Mouse (Mus musculus): Measurements from ENCODE around the gene Cd276. TPM values are rescaled to one million over a fixed set of nuclear protein-coding genes. Genes with fewer than 3 reads are reported as not detected.
"Not testable (repeated sequence)": the region's sequence is repeated elsewhere in the genome, so short reads cannot be mapped to it uniquely, and the experiment has no call there.

Gene Cd276
- polyA plus RNA-seq, 1 experiment from 2014 or later = 42.2 TPM

DNA sequence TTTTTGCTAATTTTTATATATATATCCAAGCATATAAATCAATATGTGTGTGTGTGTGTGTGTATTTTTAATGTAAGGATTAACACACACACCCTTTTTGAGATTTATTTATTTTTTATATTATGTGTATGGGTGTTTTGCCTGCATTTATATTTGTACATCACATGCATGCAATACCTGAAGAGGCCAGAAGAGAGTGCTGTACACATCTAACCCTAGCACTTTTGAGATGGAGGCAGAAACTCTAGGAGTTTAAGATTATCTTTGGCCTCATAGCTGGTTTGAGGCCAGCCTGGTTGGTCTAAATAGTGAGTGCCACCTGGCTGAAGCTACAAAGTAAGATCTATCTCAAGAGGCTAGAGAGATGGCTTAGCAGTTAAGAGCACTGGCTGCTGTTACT, 12.4 kb upstream of the Cd276 start:
- Histone ChIP-seq H3K27me3 (replicated peaks) (no peaks in the 10 kb centered on the region), H3K27ac (no peak overlapping the region), H3K9ac (no peak overlapping the region), H3K4me1 (no peaks in the 10 kb centered on the region), H3K36me3 (no peaks in the 10 kb centered on the region), H3K4me3 (no peak overlapping the region), H3K4me2 (replicated peaks) (no peak overlapping the region), H3K9me3 (no peaks in the 10 kb centered on the region)
- no peak for ATAC-seq (ENCODE audit: low FRiP score, low read depth)

DNA sequence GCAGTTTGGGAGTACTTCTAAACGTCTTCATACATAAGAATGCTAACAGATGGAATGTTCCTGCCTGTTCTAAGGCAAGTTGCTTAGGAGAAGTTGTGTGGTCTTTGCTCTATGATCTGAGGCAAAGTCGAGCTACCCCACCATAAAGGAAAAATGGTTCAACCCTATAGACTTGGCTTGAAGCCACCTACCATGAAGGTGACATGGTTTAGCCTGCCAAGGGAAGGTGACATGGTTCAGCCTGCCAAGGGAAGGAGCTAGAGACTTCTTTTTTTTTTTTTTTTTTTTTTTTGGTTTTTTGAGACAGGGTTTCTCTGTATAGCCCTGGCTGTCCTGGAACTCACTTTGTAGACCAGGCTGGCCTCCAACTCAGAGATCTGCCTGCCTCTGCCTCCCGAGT, 10.7 kb upstream of the Cd276 start:
- H3K9me3 ChIP-seq; H3K27ac ChIP-seq; H3K36me3 ChIP-seq; ATAC-seq (ENCODE audit: low FRiP score, low read depth); H3K4me1 ChIP-seq; H3K9ac ChIP-seq; H3K27me3 ChIP-seq (replicated peaks); H3K4me2 ChIP-seq (replicated peaks); H3K4me3 ChIP-seq: not testable (repeated sequence)
- WGBS = 80% methylated on average over 3 of the region's 3 CpGs

DNA sequence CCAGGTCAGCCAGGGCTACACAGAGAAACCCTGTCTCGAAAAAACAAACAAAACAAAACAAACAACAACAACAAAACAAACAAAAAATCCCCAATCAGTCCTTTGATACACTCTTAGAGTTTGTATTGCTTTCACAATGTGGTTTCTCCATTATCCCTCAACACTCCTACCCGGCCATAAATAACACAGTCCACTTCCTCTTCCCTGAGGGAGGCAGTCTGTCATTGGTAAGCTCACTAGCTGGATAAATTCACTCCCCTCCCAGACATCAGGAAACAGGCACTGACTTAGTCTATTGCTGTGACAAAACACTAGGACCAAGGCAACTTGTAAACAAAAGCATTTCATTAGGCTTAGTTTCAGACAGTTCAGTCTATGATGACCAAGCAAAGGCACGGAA, 5.0 kb upstream of the Cd276 start:
- Histone ChIP-seq H3K9ac (no peak overlapping the region), H3K4me3 (no peak overlapping the region), H3K27me3 (replicated peaks) (no peaks in the 10 kb centered on the region), H3K27ac (no peak overlapping the region), H3K36me3 (no peaks in the 10 kb centered on the region), H3K4me2 (replicated peaks) (no peak overlapping the region), H3K4me1 (0 out of 2 replicates have a peak, but pooled peaks cover 2% of the 10 kb centered on the region), H3K9me3 (no peaks in the 10 kb centered on the region)
- no peak for ATAC-seq (ENCODE audit: low FRiP score, low read depth)
- WGBS = 72% methylated on average over 3 of the region's 3 CpGs

DNA sequence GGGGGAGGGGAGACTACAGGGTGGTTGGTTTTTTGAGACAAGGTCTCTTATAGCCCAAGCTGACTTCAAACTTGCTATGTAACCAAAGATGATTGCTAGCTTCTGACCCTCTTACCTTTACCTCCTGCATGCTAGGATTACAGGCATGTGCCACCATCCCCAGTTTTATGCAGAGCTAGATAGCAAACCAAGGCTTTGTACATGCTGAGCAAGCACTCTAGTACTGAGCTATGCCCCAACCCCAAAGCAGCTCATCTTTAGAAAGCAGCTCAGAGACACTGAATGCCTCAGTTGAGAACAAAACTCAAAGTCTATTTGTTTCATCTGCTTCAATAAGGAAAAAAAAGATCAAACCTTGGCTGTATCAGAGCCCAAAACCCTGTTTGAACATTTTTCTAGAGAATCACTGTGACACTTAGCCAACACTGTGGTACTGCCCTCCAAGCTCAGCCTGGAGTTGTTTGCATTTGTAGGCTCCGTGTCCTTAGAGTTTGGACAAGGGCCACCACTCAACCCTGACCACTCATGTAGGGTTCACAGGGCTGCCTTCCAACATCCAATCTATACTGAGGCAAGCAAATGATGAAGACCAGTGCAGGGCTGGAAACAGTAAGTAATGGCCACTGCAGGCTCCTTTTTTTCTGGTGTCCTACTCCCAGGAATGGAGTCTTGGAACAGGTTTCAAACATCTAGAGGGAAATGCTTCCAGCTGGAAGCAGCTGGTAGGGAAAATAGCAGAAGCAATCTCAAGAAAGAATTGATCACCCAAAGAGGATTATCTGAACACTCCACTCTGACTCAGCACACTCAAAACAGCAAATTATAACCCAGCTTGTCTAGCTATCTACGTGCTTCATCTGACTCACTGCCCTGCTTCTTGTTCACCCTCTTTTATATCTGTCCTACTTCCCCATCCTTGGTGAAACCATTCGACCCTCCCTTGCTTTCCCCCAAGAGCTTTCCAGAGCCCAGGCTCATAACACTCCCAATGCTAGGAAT, 2.5 kb upstream of the Cd276 start:
- Histone ChIP-seq H3K36me3 (no peaks in the 10 kb centered on the region), H3K4me3 (no peak overlapping the region), H3K27ac (no peak overlapping the region), H3K4me1 (peaks cover 14% of the 10 kb centered on the region), H3K9ac (no peak overlapping the region), H3K9me3 (no peaks in the 10 kb centered on the region), H3K4me2 (replicated peaks) (no peak overlapping the region), H3K27me3 (replicated peaks) (no peaks in the 10 kb centered on the region)
- ATAC-seq (ENCODE audit: low FRiP score, low read depth) = no peak
- WGBS = 81% methylated on average over 3 of the region's 3 CpGs

DNA sequence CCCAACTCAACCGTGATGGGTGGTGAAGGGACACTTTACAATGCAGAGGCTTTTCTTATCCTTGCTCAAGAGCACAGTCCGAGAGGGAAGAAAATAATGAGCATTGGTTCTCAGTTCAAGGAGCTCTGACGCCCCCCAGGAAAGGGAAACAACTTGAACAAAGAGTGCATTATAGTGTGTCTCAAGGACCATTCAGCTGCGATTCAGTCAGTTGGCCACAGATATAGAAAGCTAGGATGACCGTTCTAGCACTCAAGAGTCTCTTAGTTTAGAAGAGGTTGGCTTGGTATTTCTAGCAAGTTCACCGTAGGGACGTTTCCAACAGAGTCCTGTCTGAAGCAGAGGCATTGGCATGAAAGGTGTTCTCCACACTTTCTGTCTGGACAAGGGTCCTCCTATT, 1.4 kb upstream of the Cd276 start:
- WGBS = 60% methylated on average over 7 of the region's 7 CpGs
- H3K27ac ChIP-seq = no peak overlapping the region
- no peaks in the 10 kb centered on the region for H3K9me3 ChIP-seq
- H3K4me2 ChIP-seq (replicated peaks) = no peak overlapping the region
- H3K4me3 ChIP-seq = no peak overlapping the region
- H3K27me3 ChIP-seq (replicated peaks) = no peaks in the 10 kb centered on the region
- no peaks in the 10 kb centered on the region for H3K36me3 ChIP-seq
- peaks cover 14% of the 10 kb centered on the region for H3K4me1 ChIP-seq
- no peak overlapping the region for H3K9ac ChIP-seq
- ATAC-seq (ENCODE audit: low FRiP score, low read depth) = no peak

DNA sequence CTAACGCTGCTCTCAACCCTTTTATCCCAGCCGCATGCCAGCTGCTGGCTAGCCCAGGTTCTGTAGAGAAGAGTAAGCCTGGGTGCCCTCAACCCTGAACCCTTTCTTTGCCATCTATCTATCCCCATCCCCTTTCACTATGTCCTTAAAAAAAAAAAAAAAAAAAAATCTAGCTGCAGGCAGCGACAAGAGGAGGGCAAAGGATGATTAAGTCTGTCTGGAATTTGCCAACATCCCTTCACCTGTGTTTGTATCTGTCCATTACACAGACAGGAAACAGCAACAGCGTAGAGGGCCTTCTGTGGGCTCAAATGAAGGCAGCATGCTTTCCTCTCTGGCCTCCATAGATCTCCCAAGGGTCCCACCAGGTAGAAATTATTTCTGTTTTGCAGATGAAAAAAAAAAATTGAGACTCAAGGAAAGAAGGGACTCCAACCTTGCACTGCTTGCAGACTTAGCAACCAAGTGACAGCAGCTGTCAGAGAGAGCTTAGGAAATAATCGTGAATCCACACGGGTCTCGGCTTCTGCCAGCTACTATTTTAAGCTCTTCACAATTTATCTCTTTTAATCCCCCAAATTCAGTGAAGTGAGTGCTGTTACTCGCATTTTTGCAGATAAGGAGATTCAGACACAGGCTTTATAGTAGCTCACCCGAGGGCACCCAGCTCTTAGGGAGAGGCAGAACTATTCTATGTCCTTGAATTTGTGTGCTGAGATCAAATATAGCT, 613 bp upstream of the Cd276 start:
- H3K36me3 ChIP-seq = 0 out of 2 replicates have a peak, but pooled peaks cover 3% of the 10 kb centered on the region
- ATAC-seq (ENCODE audit: low FRiP score, low read depth) = no peak
- peak overlapping the region; percentile 82 for H3K4me3 ChIP-seq
- WGBS = 35% methylated on average over 9 of the region's 9 CpGs
- no peaks in the 10 kb centered on the region for H3K9me3 ChIP-seq
- no peaks in the 10 kb centered on the region for H3K27me3 ChIP-seq (replicated peaks)
- peak overlapping the region; percentile 96 for H3K9ac ChIP-seq
- peaks cover 14% of the 10 kb centered on the region for H3K4me1 ChIP-seq
- 0 out of 2 replicates have a peak overlapping the region, but pooled peaks have one; percentile 32 for H3K27ac ChIP-seq
- H3K4me2 ChIP-seq (replicated peaks) = peak overlapping the region; percentile 86

DNA sequence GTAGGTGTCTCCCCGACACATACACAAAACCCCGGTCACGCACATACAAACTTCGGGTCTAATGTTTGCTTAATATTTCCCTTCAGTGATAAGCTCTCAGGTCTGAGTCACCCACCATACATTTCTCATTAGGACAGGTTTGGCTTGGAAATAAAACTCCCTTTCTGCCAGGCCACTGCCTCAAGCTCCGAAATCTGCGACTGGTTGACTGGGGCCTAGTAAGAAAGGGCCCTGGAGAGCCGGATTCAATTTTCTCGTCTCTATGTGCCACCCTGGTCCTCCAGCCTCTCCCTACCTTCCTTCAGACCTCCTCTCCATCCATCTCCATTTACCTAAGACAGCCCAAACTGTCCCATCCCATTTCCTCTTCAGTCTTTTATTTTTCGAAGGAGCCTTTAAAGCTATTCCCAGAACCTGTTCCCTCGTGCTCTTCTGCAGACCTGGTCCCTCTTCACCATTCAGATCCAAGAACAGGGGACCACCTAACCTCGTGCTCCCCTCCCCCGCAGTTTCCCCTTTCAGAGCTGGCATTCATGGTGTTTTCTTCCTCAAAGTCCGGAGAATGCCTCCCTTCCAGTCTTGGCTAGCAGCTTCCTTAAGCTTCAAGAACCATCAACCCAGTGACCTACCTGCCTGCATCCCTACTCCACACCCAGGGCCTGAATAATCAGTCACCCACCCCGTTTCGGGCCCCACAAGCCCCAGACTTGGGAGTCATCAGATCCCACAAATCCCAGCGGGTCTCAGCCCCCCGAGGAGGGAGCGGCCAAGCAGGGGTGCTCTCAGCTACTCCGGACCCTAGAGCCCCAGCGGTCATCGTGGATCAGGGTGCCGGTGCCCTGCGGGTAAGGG, 955 bp downstream of the Cd276 start:
- H3K4me3 ChIP-seq = peak overlapping the region; percentile 82
- H3K36me3 ChIP-seq = 0 out of 2 replicates have a peak, but pooled peaks cover 3% of the 10 kb centered on the region
- ATAC-seq (ENCODE audit: low FRiP score, low read depth) = peak; percentile 33
- H3K27me3 ChIP-seq (replicated peaks) = no peaks in the 10 kb centered on the region
- H3K9ac ChIP-seq = peak overlapping the region; percentile 96
- H3K9me3 ChIP-seq = no peaks in the 10 kb centered on the region
- H3K4me2 ChIP-seq (replicated peaks) = peak overlapping the region; percentile 86
- peak overlapping the region; percentile 93 for H3K27ac ChIP-seq
- H3K4me1 ChIP-seq = peaks cover 14% of the 10 kb centered on the region
- 14% methylated on average over 23 of the region's 23 CpGs for WGBS

DNA sequence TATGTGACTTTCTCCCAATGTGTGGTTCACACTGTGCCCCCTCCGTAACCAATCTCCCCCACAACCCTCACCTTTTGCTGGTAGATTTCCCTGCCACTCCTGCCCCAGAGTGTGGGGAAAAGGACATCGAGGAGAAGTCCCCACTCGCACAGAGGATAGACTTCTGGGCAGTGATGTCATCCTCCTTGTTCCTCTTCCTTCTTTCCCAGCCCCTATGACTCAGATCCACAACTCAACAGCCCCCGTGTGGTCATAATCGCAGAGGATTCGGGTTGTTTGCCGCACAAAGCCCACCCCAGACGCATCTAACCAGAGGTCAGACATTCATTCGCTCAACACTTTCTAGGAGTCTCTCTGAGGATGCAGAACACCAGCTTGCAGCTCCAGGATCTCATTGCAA, 3.2 kb downstream of the Cd276 start:
- Histone ChIP-seq H3K9ac (no peak overlapping the region), H3K4me3 (no peak overlapping the region), H3K9me3 (no peaks in the 10 kb centered on the region), H3K27me3 (replicated peaks) (no peaks in the 10 kb centered on the region), H3K27ac (no peak overlapping the region), H3K4me1 (peaks cover 17% of the 10 kb centered on the region), H3K4me2 (replicated peaks) (no peak overlapping the region), H3K36me3 (0 out of 2 replicates have a peak, but pooled peaks cover 3% of the 10 kb centered on the region)
- 85% methylated on average over 9 of the region's 9 CpGs for WGBS
- no peak for ATAC-seq (ENCODE audit: low FRiP score, low read depth)

DNA sequence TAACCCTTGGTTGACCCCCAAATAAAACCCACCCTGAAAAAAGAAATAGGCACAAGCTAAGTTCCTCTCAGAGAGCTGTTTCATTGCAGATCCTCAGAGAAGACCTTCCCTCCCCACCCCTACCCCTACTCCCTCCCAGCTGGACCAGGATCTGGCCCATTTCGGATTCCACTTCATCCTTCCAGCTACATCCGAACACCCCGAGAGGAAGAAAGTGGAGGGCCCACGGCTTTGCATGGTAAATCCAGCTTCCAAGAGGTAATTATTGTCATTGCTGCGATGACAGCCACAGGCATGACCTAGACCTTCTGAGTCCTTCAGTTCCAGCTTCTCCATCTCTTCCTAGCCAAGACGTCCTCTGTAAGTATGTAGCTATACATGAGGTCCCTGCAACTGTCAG, 4.3 kb downstream of the Cd276 start:
- H3K27me3 ChIP-seq (replicated peaks) = no peaks in the 10 kb centered on the region
- no peak overlapping the region for H3K27ac ChIP-seq
- H3K4me3 ChIP-seq = no peak overlapping the region
- H3K9ac ChIP-seq = no peak overlapping the region
- 0 out of 2 replicates have a peak, but pooled peaks cover 3% of the 10 kb centered on the region for H3K36me3 ChIP-seq
- H3K4me1 ChIP-seq = peaks cover 17% of the 10 kb centered on the region
- no peak overlapping the region for H3K4me2 ChIP-seq (replicated peaks)
- no peak for ATAC-seq (ENCODE audit: low FRiP score, low read depth)
- WGBS = 94% methylated on average over 6 of the region's 6 CpGs
- no peaks in the 10 kb centered on the region for H3K9me3 ChIP-seq

DNA sequence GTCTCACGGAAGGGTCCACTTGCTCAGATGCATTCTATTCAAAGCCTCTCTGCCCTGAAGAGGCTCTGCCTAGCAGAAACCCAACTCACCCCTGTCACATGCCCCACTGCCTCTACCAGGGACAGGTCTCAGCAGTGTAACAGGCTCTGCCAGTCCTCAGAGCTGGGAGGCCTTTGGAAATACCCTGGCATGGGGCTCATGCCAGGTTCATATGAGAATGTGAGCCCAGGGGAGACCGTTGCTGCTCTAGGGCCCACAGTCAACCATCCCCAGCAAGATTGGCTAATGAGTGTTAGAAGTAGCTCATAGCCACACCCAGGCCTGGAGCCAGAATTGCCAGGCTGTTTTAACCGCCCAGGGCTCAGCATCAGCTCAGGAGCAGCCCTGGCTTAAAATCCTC, 5.5 kb downstream of the Cd276 start:
- no peaks in the 10 kb centered on the region for H3K27me3 ChIP-seq (replicated peaks)
- 0 out of 2 replicates have a peak, but pooled peaks cover 3% of the 10 kb centered on the region for H3K36me3 ChIP-seq
- no peak overlapping the region for H3K27ac ChIP-seq
- no peak for ATAC-seq (ENCODE audit: low FRiP score, low read depth)
- no peak overlapping the region for H3K9ac ChIP-seq
- H3K9me3 ChIP-seq = no peaks in the 10 kb centered on the region
- peaks cover 15% of the 10 kb centered on the region for H3K4me1 ChIP-seq
- no peak overlapping the region for H3K4me2 ChIP-seq (replicated peaks)
- 77% methylated on average over 3 of the region's 3 CpGs for WGBS
- no peak overlapping the region for H3K4me3 ChIP-seq

DNA sequence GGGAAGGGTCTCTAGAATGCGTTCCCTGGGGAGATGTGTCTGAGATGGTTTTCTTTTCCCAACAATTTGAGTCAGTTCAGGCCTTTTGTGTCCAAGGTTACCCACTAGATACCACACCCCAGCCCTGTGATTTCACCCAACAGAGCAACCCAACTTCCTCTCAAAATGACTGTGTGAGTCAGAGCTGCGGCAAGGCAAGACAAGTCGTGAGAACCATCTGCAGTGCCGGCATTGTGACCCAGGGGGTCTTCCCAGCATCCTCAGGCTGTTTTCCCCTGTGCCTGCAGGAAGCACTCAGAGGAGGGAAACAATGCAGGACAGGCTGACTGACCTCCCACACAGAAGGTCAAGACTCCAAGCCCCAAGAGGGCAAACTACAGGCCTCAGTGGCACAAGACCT, 6.3 kb downstream of the Cd276 start:
- Histone ChIP-seq H3K9me3 (no peaks in the 10 kb centered on the region), H3K9ac (no peak overlapping the region), H3K4me1 (peaks cover 10% of the 10 kb centered on the region), H3K27me3 (replicated peaks) (no peaks in the 10 kb centered on the region), H3K4me3 (no peak overlapping the region), H3K4me2 (replicated peaks) (no peak overlapping the region), H3K27ac (no peak overlapping the region), H3K36me3 (0 out of 2 replicates have a peak, but pooled peaks cover 3% of the 10 kb centered on the region)
- WGBS = 45% methylated on average over 4 of the region's 4 CpGs
- ATAC-seq (ENCODE audit: low FRiP score, low read depth) = no peak
